Mouse (Mus musculus): ENCODE data around the gene Pgap1. TPM values are rescaled to one million over a fixed set of nuclear protein-coding genes. Genes with fewer than 3 reads are reported as not detected.

Gene Pgap1
- polyA plus RNA-seq, 1 experiment from 2014 or later = 55.3 TPM

DNA sequence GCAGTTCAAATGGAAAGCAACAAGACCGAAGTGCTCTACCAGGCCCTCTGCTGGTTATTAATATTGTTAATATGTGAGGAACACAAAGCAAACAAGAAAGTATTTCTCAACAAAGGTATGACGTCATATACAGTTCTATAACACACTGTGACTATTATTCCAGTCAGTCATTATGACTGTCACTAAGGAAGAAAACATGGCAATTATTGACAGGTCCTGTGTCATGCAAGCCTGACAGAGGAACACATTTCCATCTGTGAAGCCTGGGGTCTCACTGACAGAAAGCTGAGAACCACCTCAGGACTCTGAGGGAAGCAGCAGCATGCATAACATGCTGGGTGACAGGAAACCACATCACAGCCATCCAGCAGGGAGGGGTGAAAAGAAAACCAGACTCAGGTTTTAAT lies 65.0 kb downstream of the Pgap1 start:
- peaks cover 18% of the 10 kb centered on the region for H3K36me3 ChIP-seq (ENCODE audit: control insufficient read depth, insufficient read depth, low read length)
- no peak overlapping the region for H3K9ac ChIP-seq (replicated peaks; ENCODE audit: low read depth, low read length)
- no peak overlapping the region for H3K4me2 ChIP-seq (ENCODE audit: low read depth, low read length)
- 94% methylated on average over 2 of the region's 2 CpGs for WGBS
- no peak for ATAC-seq (ENCODE audit: low read depth)
- no peak overlapping the region for H3K4me3 ChIP-seq (ENCODE audit: low read depth, low read length)
- H3K4me1 ChIP-seq (ENCODE audit: control insufficient read depth, insufficient read depth, low read length) = no peaks in the 10 kb centered on the region
- H3K27me3 ChIP-seq (ENCODE audit: control insufficient read depth, insufficient read depth, low read length) = no peaks in the 10 kb centered on the region
- no peaks in the 10 kb centered on the region for H3K9me3 ChIP-seq (ENCODE audit: control insufficient read depth, low read length)
- no peak overlapping the region for H3K27ac ChIP-seq (ENCODE audit: low read depth, low read length)

DNA sequence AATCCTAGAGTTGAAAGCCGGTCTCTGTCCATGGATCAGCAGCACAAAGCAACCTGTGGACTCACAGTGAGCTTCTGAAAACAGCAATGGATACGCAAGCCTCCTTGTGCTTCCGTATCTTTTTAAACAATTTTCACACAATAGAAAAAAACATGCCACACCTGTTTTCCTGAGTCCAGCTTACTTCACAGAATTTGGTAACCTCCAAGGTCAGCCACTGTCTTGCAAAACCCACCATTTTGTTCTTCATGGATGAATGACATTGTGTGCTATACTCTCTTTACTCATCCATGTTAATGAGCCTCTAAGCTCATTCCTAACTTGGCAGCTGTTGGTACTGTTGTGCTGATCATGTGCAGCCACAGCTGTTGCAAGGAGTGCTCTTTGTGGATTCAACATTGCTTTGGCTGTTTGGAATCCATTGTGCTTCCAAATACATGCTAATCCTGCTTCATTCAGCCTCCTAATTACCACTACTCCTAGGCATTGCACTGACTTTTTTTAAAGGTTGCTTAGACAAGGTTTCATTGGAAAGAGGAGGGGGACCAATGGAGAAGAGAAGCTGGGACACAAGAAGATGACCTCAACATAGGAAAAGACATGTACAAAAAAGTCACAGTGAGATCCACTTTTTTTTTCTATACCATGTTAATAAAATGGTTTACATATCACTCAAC lies 72.6 kb downstream of the Pgap1 start:
- Histone ChIP-seq H3K27me3 (ENCODE audit: control insufficient read depth, insufficient read depth, low read length) (no peaks in the 10 kb centered on the region), H3K4me2 (ENCODE audit: low read depth, low read length) (no peak overlapping the region), H3K36me3 (ENCODE audit: control insufficient read depth, insufficient read depth, low read length) (peaks cover 8% of the 10 kb centered on the region; the same call in 1 of the 2 replicates), H3K4me3 (ENCODE audit: low read depth, low read length) (no peak overlapping the region), H3K9ac (replicated peaks; ENCODE audit: low read depth, low read length) (no peak overlapping the region), H3K9me3 (ENCODE audit: control insufficient read depth, low read length) (no peaks in the 10 kb centered on the region), H3K4me1 (ENCODE audit: control insufficient read depth, insufficient read depth, low read length) (no peaks in the 10 kb centered on the region), H3K27ac (ENCODE audit: low read depth, low read length) (no peak overlapping the region)
- ATAC-seq (ENCODE audit: low read depth) = no peak; the same call in 1 of the 2 replicates
- 91% methylated on average over 3 of the region's 3 CpGs for WGBS

DNA sequence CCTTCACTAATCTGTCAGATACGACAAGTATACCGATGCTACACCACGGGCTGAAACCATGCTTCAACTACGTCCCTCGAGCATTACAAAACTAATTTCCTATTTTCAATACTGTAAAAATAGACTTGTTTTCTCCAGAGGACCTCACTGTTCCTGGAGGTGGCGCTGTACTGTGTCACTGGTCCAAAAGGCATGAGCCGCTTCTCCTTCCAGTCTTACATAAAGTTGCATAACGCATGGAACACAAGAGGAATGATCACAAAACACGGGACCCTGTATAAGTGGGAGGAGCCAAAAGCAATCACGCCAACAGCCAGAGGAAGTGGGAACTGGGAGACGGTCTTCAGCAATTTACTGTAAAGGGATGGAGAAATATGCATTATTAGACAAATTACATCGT lies 77.0 kb downstream of the Pgap1 start:
- no peak overlapping the region for H3K4me3 ChIP-seq (ENCODE audit: low read depth, low read length)
- H3K27me3 ChIP-seq (ENCODE audit: control insufficient read depth, insufficient read depth, low read length) = no peaks in the 10 kb centered on the region
- ATAC-seq (ENCODE audit: low read depth) = no peak
- no peaks in the 10 kb centered on the region for H3K4me1 ChIP-seq (ENCODE audit: control insufficient read depth, insufficient read depth, low read length)
- 96% methylated on average over 12 of the region's 12 CpGs for WGBS
- no peaks in the 10 kb centered on the region for H3K9me3 ChIP-seq (ENCODE audit: control insufficient read depth, low read length)
- H3K36me3 ChIP-seq (ENCODE audit: control insufficient read depth, insufficient read depth, low read length) = peaks cover 15% of the 10 kb centered on the region; the same call in 1 of the 2 replicates
- H3K9ac ChIP-seq (replicated peaks; ENCODE audit: low read depth, low read length) = no peak overlapping the region
- no peak overlapping the region for H3K27ac ChIP-seq (ENCODE audit: low read depth, low read length)
- no peak overlapping the region for H3K4me2 ChIP-seq (ENCODE audit: low read depth, low read length)

DNA sequence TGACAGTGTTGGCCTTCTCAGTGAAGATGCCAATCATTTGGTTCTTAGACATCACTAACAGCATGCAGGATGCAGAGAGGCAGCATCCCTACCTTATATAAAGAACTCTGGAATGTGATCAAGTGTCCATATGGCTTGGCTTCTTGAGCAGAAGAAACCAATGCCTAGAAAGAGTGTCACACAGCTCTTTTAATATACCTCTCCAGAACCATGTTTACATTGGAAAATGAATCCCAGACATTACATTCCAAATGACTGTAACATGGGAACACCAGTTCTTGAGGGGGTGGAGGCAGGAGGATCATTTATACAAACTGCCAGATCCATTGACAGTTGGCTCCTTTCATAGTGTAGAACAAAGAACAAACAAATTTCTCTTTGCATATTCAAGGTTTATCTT lies 88.8 kb downstream of the Pgap1 start:
- Histone ChIP-seq H3K36me3 (ENCODE audit: control insufficient read depth, insufficient read depth, low read length) (no peaks in the 10 kb centered on the region), H3K27me3 (ENCODE audit: control insufficient read depth, insufficient read depth, low read length) (no peaks in the 10 kb centered on the region), H3K9me3 (ENCODE audit: control insufficient read depth, low read length) (no peaks in the 10 kb centered on the region), H3K4me2 (ENCODE audit: low read depth, low read length) (no peak overlapping the region), H3K4me3 (ENCODE audit: low read depth, low read length) (no peak overlapping the region), H3K4me1 (ENCODE audit: control insufficient read depth, insufficient read depth, low read length) (no peaks in the 10 kb centered on the region), H3K9ac (replicated peaks; ENCODE audit: low read depth, low read length) (no peak overlapping the region), H3K27ac (ENCODE audit: low read depth, low read length) (no peak overlapping the region)
- no peak for ATAC-seq (ENCODE audit: low read depth)

DNA sequence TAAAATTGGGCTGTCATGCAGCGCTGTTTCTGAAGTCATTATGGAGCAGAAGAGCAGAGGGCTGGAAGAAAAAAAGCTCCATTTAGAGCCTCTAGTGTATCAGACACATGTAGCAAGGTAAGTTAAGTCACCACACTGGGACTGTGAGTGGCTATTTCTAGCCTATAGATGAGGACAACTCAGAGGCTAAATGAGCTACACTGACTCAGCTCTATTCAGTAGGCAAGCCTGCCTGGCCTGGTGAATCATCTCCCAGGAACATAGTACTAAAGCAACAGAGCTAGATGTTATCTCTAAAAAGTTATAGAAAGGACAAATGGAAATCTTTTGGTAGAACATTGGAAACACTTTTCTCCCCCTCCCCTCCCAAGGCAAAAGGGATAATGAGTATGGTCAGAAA lies 90.1 kb downstream of the Pgap1 start:
- Histone ChIP-seq H3K4me3 (ENCODE audit: low read depth, low read length) (no peak overlapping the region), H3K4me1 (ENCODE audit: control insufficient read depth, insufficient read depth, low read length) (no peaks in the 10 kb centered on the region), H3K27me3 (ENCODE audit: control insufficient read depth, insufficient read depth, low read length) (no peaks in the 10 kb centered on the region), H3K4me2 (ENCODE audit: low read depth, low read length) (no peak overlapping the region), H3K27ac (ENCODE audit: low read depth, low read length) (no peak overlapping the region), H3K9me3 (ENCODE audit: control insufficient read depth, low read length) (no peaks in the 10 kb centered on the region), H3K36me3 (ENCODE audit: control insufficient read depth, insufficient read depth, low read length) (no peaks in the 10 kb centered on the region), H3K9ac (replicated peaks; ENCODE audit: low read depth, low read length) (no peak overlapping the region)
- no peak for ATAC-seq (ENCODE audit: low read depth)
- WGBS = 95% methylated on average over 1 of the region's 1 CpGs

DNA sequence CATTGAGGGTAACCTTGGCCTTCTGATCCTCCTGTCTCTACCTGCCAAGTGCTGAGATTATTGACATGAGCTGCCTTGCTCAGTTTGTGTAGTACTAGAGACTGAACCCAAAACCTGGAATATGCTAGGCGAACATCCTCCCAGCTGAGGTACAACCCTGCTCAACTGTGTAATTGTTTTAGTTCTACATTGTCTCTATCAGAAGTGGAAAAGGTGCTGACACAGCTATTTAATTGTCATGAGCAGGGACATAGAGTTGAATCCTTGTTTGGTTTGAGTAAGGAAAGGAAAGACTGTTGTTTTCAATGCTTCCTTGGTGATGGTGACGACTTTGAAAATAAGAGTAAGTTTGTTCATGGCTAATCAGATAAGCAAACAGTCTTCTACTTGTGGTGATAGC lies 105.4 kb downstream of the Pgap1 start:
- H3K27me3 ChIP-seq (ENCODE audit: control insufficient read depth, insufficient read depth, low read length) = no peaks in the 10 kb centered on the region
- no peak overlapping the region for H3K27ac ChIP-seq (ENCODE audit: low read depth, low read length)
- H3K9me3 ChIP-seq (ENCODE audit: control insufficient read depth, low read length) = no peaks in the 10 kb centered on the region
- H3K9ac ChIP-seq (replicated peaks; ENCODE audit: low read depth, low read length) = no peak overlapping the region
- no peaks in the 10 kb centered on the region for H3K4me1 ChIP-seq (ENCODE audit: control insufficient read depth, insufficient read depth, low read length)
- WGBS = 91% methylated on average over 2 of the region's 2 CpGs
- no peak for ATAC-seq (ENCODE audit: low read depth)
- no peaks in the 10 kb centered on the region for H3K36me3 ChIP-seq (ENCODE audit: control insufficient read depth, insufficient read depth, low read length)
- no peak overlapping the region for H3K4me2 ChIP-seq (ENCODE audit: low read depth, low read length)
- no peak overlapping the region for H3K4me3 ChIP-seq (ENCODE audit: low read depth, low read length)

DNA sequence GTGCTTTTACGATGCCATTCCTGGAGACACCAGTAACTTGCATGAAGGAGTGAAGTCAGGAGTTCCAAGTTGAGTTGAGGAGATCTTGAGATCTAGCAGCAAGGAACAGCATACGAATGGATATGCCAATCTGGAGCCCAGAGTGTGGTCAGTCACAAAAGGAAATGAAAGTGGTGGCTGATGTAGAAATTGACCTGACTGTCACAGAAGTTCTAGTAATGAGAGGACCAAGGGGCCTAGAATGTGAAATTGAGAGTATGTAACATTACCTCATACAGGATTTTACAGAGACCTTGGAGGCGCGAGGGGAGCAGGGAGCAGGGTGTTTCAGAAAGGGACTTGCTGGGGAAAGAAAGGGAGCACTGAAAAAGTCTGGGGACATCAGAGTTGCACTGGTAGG lies 108.7 kb downstream of the Pgap1 start:
- Histone ChIP-seq H3K9me3 (ENCODE audit: control insufficient read depth, low read length) (no peaks in the 10 kb centered on the region), H3K36me3 (ENCODE audit: control insufficient read depth, insufficient read depth, low read length) (no peaks in the 10 kb centered on the region), H3K9ac (replicated peaks; ENCODE audit: low read depth, low read length) (no peak overlapping the region), H3K27me3 (ENCODE audit: control insufficient read depth, insufficient read depth, low read length) (no peaks in the 10 kb centered on the region), H3K4me2 (ENCODE audit: low read depth, low read length) (no peak overlapping the region), H3K4me1 (ENCODE audit: control insufficient read depth, insufficient read depth, low read length) (no peaks in the 10 kb centered on the region), H3K4me3 (ENCODE audit: low read depth, low read length) (no peak overlapping the region), H3K27ac (ENCODE audit: low read depth, low read length) (no peak overlapping the region)
- WGBS = 78% methylated on average over 4 of the region's 4 CpGs
- no peak for ATAC-seq (ENCODE audit: low read depth)

DNA sequence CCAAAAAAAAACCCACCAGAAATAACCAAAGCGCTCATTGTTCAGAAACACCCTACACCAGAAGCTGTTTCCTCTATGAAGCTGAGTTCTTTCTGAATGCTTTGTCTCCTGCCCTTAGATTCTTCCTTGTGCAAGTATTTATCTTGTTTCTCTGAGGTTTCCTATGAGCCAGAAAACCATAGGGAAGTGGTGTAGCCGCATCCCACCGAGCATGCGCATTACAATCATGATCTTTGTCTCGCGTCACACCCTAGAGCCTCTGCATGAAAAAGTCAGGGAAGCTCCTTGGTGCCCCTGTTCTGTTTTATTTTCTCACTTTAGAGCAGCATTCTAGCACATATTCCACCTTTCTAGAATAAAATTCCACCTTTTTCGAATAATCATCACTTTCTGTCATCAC lies 113.8 kb downstream of the Pgap1 start:
- no peak for ATAC-seq (ENCODE audit: low read depth)
- Histone ChIP-seq H3K9me3 (ENCODE audit: control insufficient read depth, low read length) (no peaks in the 10 kb centered on the region), H3K27ac (ENCODE audit: low read depth, low read length) (no peak overlapping the region), H3K36me3 (ENCODE audit: control insufficient read depth, insufficient read depth, low read length) (no peaks in the 10 kb centered on the region), H3K4me2 (ENCODE audit: low read depth, low read length) (no peak overlapping the region), H3K27me3 (ENCODE audit: control insufficient read depth, insufficient read depth, low read length) (no peaks in the 10 kb centered on the region), H3K4me1 (ENCODE audit: control insufficient read depth, insufficient read depth, low read length) (no peaks in the 10 kb centered on the region), H3K4me3 (ENCODE audit: low read depth, low read length) (no peak overlapping the region), H3K9ac (replicated peaks; ENCODE audit: low read depth, low read length) (no peak overlapping the region)
- 55% methylated on average over 7 of the region's 7 CpGs for WGBS

DNA sequence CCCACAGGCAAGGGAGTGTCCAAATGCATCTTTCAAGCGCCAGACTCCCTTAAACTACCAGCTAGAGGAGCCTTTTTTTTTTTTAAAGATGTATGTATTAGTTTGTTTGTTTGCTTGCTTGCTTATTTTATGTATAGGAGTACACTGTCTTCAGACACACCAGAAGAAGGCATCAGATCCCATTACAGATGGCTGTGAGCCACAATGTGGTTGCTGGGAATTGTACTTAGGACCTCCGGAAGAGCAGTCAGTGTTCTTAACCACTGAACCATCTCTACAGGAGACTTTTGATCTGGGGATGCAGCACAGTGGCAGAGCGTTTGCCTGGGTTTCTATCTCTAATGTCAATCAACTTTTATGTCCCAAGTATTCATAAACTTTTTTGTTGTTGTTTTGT lies 118.4 kb downstream of the Pgap1 start:
- Histone ChIP-seq H3K36me3 (ENCODE audit: control insufficient read depth, insufficient read depth, low read length) (no peaks in the 10 kb centered on the region), H3K27me3 (ENCODE audit: control insufficient read depth, insufficient read depth, low read length) (no peaks in the 10 kb centered on the region), H3K4me3 (ENCODE audit: low read depth, low read length) (peak overlapping the region; percentile 42), H3K4me2 (ENCODE audit: low read depth, low read length) (peak overlapping the region; percentile 67; the same call in 1 of the 2 replicates), H3K9me3 (ENCODE audit: control insufficient read depth, low read length) (no peaks in the 10 kb centered on the region), H3K9ac (replicated peaks; ENCODE audit: low read depth, low read length) (peak overlapping the region; percentile 64), H3K27ac (ENCODE audit: low read depth, low read length) (no peak overlapping the region), H3K4me1 (ENCODE audit: control insufficient read depth, insufficient read depth, low read length) (0 out of 2 replicates have a peak, but pooled peaks cover 3% of the 10 kb centered on the region)
- ATAC-seq (ENCODE audit: low read depth) = no peak
- 56% methylated on average over 3 of the region's 3 CpGs for WGBS

Data from neural tube, embryonic 14.5 days (tissue).